Mouse (Mus musculus) embryonic facial prominence, embryonic 12.5 days (tissue): ENCODE measurements around the gene Oasl1. TPM values are rescaled to one million over a fixed set of nuclear protein-coding genes. Genes with fewer than 3 reads are reported as not detected.
"Not testable (repeated sequence)": the region's sequence is repeated elsewhere in the genome, so short reads cannot be mapped to it uniquely, and the experiment has no call there.

ENCODE experiments used
- ATAC-seq: fragments of 200-750 bp; cut with Nextera tagmentation; 2 replicates; pipeline ENCODE4 v1.8.0; 2017; ENCODE audit not compliant: insufficient number of reproducible peaks, insufficient read depth, low FRiP score, low TSS enrichment
- H3K27ac ChIP-seq: fragments of 300-500 bp; sonication (generic); 2 replicates; pipeline ENCODE4 v1.5.1; 2016; ENCODE audit warnings: mild to moderate bottlenecking
- H3K27me3 ChIP-seq: fragments of 300-500 bp; sonication (generic); 2 replicates; pipeline ENCODE4 v1.6.1; 2016; ENCODE audit warnings: mild to moderate bottlenecking, moderate library complexity
- H3K36me3 ChIP-seq: fragments of 300-500 bp; sonication (generic); 2 replicates; pipeline ENCODE4 v1.6.1; 2016; ENCODE audit warnings: mild to moderate bottlenecking
- H3K4me1 ChIP-seq: fragments of 300-500 bp; sonication (generic); 2 replicates; pipeline ENCODE4 v1.6.1; 2016
- H3K4me2 ChIP-seq: fragments of 300-500 bp; sonication (generic); replicated peaks from 2 replicates; pipeline ENCODE4 v1.6.1; 2016; ENCODE audit warnings: mild to moderate bottlenecking, moderate library complexity
- H3K4me3 ChIP-seq: fragments of 300-500 bp; sonication (generic); 2 replicates; pipeline ENCODE4 v1.5.1; 2016; ENCODE audit warnings: mild to moderate bottlenecking
- H3K9ac ChIP-seq: fragments of 300-500 bp; sonication (generic); 2 replicates; pipeline ENCODE4 v1.6.1; 2016; ENCODE audit warnings: mild to moderate bottlenecking, moderate library complexity
- H3K9me3 ChIP-seq: fragments of 300-500 bp; sonication (generic); 2 replicates; pipeline ENCODE4 v1.6.1; 2016; ENCODE audit warnings: mild to moderate bottlenecking, moderate library complexity
- WGBS: fragments of 180-500 bp; shearing (Covaris S2); methylation state at CpG from one replicate; pipeline ENCODE4 v1.1.7; 2016; 5-methylcytosine and 5-hydroxymethylcytosine counted together
- polyA plus RNA-seq: library from polyadenylated mRNA; unstranded; fragments of >200 nt; fragmentation: Nextera tagmentation; extraction: Ambion mirVana; gene quantifications from 2 replicates; pipeline ENCODE4 v1.2.1, GENCODE M21; 2016

The Oasl1 gene
- polyA plus RNA-seq, 1 experiment from 2014 or later, result 0.65 TPM

- Histone ChIP-seq H3K27ac (no peak overlapping the region), H3K9me3 (no peaks in the 10 kb centered on the region), H3K27me3 (no peaks in the 10 kb centered on the region), H3K4me2 (no peak overlapping the region), H3K4me3 (no peak overlapping the region), H3K9ac (no peak overlapping the region), H3K4me1 (peaks cover 10% of the 10 kb centered on the region), H3K36me3 (no peaks in the 10 kb centered on the region)
- 75% methylated on average over 7 of the region's 7 CpGs for WGBS
- no peak for ATAC-seq
Measured at GRCm38 (mm10) chr5:114898857-114899256, 24.2 kb upstream of the Oasl1 start.

DNA sequence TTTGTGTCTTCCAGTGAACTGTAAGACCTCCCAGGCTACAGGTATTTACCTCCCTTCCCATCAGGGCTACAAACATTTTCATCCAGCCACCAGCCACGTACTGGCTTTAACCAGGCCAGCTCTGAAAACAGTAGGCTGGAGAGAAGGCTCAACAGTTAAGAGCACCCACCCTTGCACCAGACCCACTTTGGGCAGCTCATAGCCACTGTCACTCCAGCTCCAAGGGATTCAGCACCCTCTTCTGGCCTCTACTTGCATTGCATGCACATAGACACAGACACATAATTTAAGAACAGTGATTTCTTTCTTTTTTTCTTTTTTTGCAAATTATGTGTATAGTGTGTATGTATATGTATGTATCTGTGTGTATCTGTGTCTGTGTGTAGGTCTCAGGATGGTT, 20.6 kb upstream of the Oasl1 start:
- Histone ChIP-seq H3K27me3 (no peaks in the 10 kb centered on the region), H3K4me3 (no peak overlapping the region), H3K4me1 (peaks cover 3% of the 10 kb centered on the region), H3K36me3 (no peaks in the 10 kb centered on the region), H3K4me2 (no peak overlapping the region), H3K9me3 (no peaks in the 10 kb centered on the region), H3K9ac (no peak overlapping the region), H3K27ac (no peak overlapping the region)
- WGBS, result 38% methylated on average over 1 of the region's 1 CpGs
- no peak for ATAC-seq

- no peak overlapping the region for H3K9ac ChIP-seq
- no peaks in the 10 kb centered on the region for H3K36me3 ChIP-seq
- no peaks in the 10 kb centered on the region for H3K4me1 ChIP-seq
- WGBS, result 52% methylated on average over 13 of the region's 13 CpGs
- no peak overlapping the region for H3K4me2 ChIP-seq
- no peak overlapping the region for H3K27ac ChIP-seq
- no peak overlapping the region for H3K4me3 ChIP-seq
- H3K9me3 ChIP-seq, result no peaks in the 10 kb centered on the region
- ATAC-seq, result no peak
- H3K27me3 ChIP-seq, result no peaks in the 10 kb centered on the region
Measured at GRCm38 (mm10) chr5:114908598-114909305, 14.3 kb upstream of the Oasl1 start.

DNA sequence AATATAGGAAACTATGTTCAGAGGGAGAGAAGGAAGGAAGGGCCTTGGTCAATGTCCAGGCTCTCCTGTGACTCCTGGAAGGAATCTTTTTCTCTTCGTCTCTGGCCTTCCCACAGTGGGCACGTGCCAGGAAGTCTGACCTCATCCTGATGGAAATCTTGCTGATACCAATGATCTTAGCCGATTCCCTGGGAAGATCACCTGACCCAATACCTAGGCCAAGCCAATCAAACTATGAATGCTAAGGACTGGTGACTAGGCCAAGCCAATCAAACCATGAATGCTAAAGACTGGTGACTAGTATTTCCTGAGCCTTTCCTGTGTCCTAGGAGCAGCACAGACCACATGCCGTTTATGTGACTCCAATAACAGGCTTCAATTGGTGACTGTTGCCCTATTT, 9.4 kb upstream of the Oasl1 start:
- Histone ChIP-seq H3K27me3 (no peaks in the 10 kb centered on the region), H3K4me1 (peaks cover 5% of the 10 kb centered on the region; the same call in 1 of the 2 replicates), H3K27ac (no peak overlapping the region), H3K4me2 (no peak overlapping the region), H3K9ac (no peak overlapping the region), H3K4me3 (no peak overlapping the region), H3K9me3 (no peaks in the 10 kb centered on the region), H3K36me3 (no peaks in the 10 kb centered on the region)
- ATAC-seq, result no peak
- WGBS, result 77% methylated on average over 4 of the region's 4 CpGs

DNA sequence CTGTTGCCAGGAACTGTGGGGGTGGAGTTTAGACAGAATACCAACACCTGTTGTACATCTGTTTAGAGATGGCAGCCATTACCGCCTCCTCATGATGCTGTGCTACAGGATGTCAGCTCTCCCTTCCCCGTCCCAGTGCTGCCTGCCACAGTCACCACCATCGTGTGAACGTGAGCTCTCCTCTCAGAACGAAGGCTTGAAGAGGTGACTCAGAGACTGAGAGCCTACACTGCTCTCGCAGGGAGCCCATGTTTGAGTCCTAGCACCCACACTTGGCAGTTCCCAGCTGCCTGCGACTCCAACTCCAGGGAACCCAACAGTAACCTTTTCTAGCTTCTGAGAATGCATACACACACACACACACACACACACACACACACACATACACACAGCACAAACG, 8.2 kb upstream of the Oasl1 start:
- Histone ChIP-seq H3K27ac (no peak overlapping the region), H3K27me3 (no peaks in the 10 kb centered on the region), H3K4me1 (peaks cover 5% of the 10 kb centered on the region; the same call in 1 of the 2 replicates), H3K4me2 (no peak overlapping the region), H3K36me3 (no peaks in the 10 kb centered on the region), H3K9me3 (no peaks in the 10 kb centered on the region), H3K4me3 (no peak overlapping the region), H3K9ac (no peak overlapping the region)
- no peak for ATAC-seq
- 68% methylated on average over 8 of the region's 8 CpGs for WGBS

- Histone ChIP-seq H3K9me3 (no peaks in the 10 kb centered on the region), H3K9ac (no peak overlapping the region), H3K36me3 (no peaks in the 10 kb centered on the region), H3K27me3 (no peaks in the 10 kb centered on the region), H3K4me1 (peaks cover 5% of the 10 kb centered on the region; the same call in 1 of the 2 replicates), H3K27ac (no peak overlapping the region), H3K4me3 (no peak overlapping the region), H3K4me2 (no peak overlapping the region)
- no peak for ATAC-seq
- WGBS, result 77% methylated on average over 5 of the region's 5 CpGs
Measured at GRCm38 (mm10) chr5:114915854-114916253, 7.2 kb upstream of the Oasl1 start.

GRCm38 (mm10) chr5:114916777-114917176, 6.3 kb upstream of the Oasl1 start:
- Histone ChIP-seq H3K4me2 (no peak overlapping the region), H3K27ac (no peak overlapping the region)
- 84% methylated on average over 4 of the region's 4 CpGs for WGBS

GRCm38 (mm10) chr5:114917357-114917756, 5.7 kb upstream of the Oasl1 start:
- not testable (repeated sequence) for H3K9ac ChIP-seq, H3K36me3 ChIP-seq, H3K27ac ChIP-seq, H3K4me1 ChIP-seq, ATAC-seq, H3K4me2 ChIP-seq, H3K9me3 ChIP-seq, H3K4me3 ChIP-seq, H3K27me3 ChIP-seq
- 94% methylated on average over 5 of the region's 5 CpGs for WGBS

More at GRCm38 (mm10) chr5:114916777-114917176, 6.3 kb upstream of the Oasl1 start:
- Histone ChIP-seq H3K9ac (no peak overlapping the region), H3K4me3 (no peak overlapping the region), H3K36me3 (no peaks in the 10 kb centered on the region), H3K9me3 (no peaks in the 10 kb centered on the region), H3K4me1 (peaks cover 5% of the 10 kb centered on the region; the same call in 1 of the 2 replicates), H3K27me3 (no peaks in the 10 kb centered on the region)
- ATAC-seq, result no peak

GRCm38 (mm10) chr5:114921551-114922365, 1.3 kb upstream of the Oasl1 start:
- ATAC-seq, result no peak
- WGBS, result 76% methylated on average over 19 of the region's 19 CpGs
- Histone ChIP-seq H3K4me2 (no peak overlapping the region), H3K4me1 (0 out of 2 replicates have a peak, but pooled peaks cover 4% of the 10 kb centered on the region), H3K27ac (no peak overlapping the region), H3K27me3 (no peaks in the 10 kb centered on the region), H3K4me3 (no peak overlapping the region), H3K9ac (no peak overlapping the region), H3K36me3 (no peaks in the 10 kb centered on the region), H3K9me3 (no peaks in the 10 kb centered on the region)

DNA sequence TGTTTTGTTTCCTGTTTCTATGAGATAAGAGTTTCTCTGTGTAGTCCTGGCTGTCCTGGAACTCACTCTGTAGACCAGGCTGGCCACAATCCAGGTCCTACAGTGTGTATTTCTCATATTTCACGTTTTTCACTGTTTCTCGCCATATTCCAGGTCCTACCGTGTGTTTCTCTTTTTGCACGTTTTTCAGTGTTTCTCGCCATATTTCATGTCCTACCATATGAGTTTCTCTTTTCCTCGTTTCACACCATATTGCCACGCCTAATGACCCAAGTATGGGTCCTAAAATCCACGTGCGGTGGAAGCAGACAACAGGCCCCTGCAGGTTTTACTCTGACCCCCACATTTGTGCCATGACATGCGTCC, 691 bp upstream of the Oasl1 start:
- H3K27me3 ChIP-seq, result no peaks in the 10 kb centered on the region
- ATAC-seq, result no peak
- H3K36me3 ChIP-seq, result no peaks in the 10 kb centered on the region
- H3K4me1 ChIP-seq, result 0 out of 2 replicates have a peak, but pooled peaks cover 4% of the 10 kb centered on the region
- H3K4me3 ChIP-seq, result no peak overlapping the region
- no peak overlapping the region for H3K27ac ChIP-seq
- no peaks in the 10 kb centered on the region for H3K9me3 ChIP-seq
- WGBS, result 60% methylated on average over 10 of the region's 10 CpGs
- no peak overlapping the region for H3K4me2 ChIP-seq
- no peak overlapping the region for H3K9ac ChIP-seq

GRCm38 (mm10) chr5:114926153-114926684, 3.2 kb downstream of the Oasl1 start:
- Histone ChIP-seq H3K27me3 (no peaks in the 10 kb centered on the region), H3K9me3 (no peaks in the 10 kb centered on the region), H3K4me2 (no peak overlapping the region), H3K27ac (no peak overlapping the region), H3K9ac (no peak overlapping the region), H3K4me3 (no peak overlapping the region), H3K4me1 (0 out of 2 replicates have a peak, but pooled peaks cover 4% of the 10 kb centered on the region), H3K36me3 (no peaks in the 10 kb centered on the region)
- 60% methylated on average over 1 of the region's 1 CpGs for WGBS
- ATAC-seq, result no peak

DNA sequence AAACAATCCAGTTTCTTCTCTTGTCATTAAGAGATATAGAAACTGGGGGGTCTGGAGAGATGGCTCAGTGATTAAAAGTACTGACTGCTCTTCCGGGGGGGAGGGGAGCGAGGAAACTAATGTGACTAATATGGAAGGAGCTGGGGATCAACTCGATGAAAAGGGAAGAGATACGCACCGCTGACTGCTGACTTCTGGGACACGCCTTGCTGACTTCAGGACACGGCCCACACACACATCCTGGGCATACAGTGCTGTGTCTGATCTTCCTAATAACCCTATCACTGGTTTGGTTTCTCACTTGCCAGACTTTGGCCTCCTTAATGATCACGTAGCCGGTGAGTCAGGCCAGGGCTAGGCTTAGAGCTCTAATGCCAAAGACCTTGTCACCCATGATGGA, 3.7 kb downstream of the Oasl1 start:
- no peak overlapping the region for H3K4me3 ChIP-seq
- WGBS, result 82% methylated on average over 9 of the region's 9 CpGs
- H3K9ac ChIP-seq, result no peak overlapping the region
- H3K27me3 ChIP-seq, result no peaks in the 10 kb centered on the region
- no peak overlapping the region for H3K27ac ChIP-seq
- ATAC-seq, result no peak
- H3K4me1 ChIP-seq, result 0 out of 2 replicates have a peak, but pooled peaks cover 4% of the 10 kb centered on the region
- no peak overlapping the region for H3K4me2 ChIP-seq
- H3K36me3 ChIP-seq, result no peaks in the 10 kb centered on the region
- no peaks in the 10 kb centered on the region for H3K9me3 ChIP-seq
